Mouse (Mus musculus) right cerebral cortex, postnatal 36 days (tissue): ENCODE data around the gene Klhl3.
A peak's percentile ranks its signal among the peaks of the same experiment; 100 is the strongest.
"Not testable (repeated sequence)": the region's sequence is repeated elsewhere in the genome, so short reads cannot be mapped to it uniquely, and the experiment has no call there.

Experiments
- DNase-seq, 2 experiments: peaks; one replicate each; pipeline ENCODE4 v3.0.0; 2022; ENCODE audit warnings: low spot score in 2 of 2, mixed read lengths in 1 of 2

The Klhl3 gene

GRCm38 (mm10) chr13:58113061-58113900 lies at the start of gene Klhl3:
TSS of gene Klhl3 (minus strand) at chr13:58113592.
- DNase-seq = peak; percentile 85 to 86

- no peak for DNase-seq
Measured at GRCm38 (mm10) chr13:58160761-58161160, 47.4 kb upstream of the Klhl3 start.

DNA sequence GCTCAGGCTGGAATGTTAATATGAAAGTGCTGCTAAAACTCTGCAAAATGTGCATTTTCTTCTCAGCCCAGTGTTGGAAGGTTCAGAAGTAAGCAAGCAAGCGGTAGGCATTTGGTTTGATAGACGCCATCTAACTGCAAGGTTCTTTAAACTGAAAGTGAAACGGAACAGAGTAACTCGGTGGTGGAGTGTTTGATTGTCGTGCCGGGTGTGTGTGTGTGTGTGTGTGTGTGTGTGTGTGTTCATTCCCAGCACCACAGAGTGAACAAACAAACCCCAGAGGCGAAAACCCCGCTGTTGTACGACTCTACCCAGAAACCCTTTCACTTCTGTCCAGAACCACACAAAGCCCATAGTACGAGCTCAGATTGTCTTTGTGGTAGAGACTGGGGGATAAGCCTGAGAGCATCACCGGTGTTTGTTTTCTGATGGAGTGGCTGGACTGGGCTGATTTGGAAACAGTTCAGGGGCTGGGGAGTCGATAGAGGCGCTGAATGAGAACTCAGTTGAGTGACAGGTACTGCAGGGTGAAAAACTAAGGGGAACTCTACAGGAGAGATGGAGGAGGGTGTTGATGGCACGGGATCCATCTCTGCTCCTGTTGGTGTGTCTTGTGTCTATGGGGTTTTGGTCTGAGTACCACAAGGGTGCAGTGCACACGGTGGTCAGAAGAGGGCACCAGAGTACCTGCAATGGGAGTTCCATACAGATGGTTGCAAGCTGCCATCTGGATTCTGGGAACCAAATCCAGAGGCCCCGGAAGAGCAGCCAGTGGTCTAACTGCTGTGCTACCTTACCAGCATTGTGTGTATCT lies 44.9 kb upstream of the Klhl3 start:
- DNase-seq = peak; percentile 76 to 78

DNA sequence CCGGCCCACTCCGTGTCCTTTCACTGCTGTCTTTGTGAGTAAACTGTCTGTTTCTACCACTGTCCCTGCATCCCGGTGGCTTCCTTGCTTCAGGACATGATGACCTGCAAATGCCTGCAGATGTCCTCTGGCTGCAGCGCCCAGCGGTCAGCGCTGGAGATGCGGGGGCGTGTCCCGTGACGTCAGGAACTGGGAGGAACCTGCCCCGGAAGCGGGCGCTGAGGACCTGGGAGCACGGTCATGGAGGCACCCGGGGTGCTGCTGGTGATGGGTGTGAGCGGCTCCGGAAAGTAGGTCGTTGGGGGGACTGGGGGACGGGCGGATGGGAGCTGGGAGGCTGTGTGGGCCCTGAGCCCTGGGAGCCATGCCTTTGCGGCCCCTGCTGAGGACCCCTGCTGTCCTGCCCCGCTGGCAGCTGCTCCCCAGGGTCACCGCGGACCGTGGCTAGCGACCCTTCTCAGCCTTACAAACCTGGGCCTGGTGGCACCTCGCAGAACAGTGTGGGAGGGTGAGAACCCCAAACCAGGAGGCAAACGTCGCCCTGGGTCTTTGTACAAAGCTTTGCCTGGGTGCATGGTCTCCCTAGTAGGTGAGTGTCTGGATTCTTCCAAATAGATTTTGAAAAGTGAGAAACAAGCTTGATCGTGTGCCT lies 44.2 kb upstream of the Klhl3 start, which contains the start of gene Idnk:
Idnk (plus strand) TSS at position 203 of the 652 bp plus-strand sequence.
- peak; percentile 66 to 75 for DNase-seq

DNA sequence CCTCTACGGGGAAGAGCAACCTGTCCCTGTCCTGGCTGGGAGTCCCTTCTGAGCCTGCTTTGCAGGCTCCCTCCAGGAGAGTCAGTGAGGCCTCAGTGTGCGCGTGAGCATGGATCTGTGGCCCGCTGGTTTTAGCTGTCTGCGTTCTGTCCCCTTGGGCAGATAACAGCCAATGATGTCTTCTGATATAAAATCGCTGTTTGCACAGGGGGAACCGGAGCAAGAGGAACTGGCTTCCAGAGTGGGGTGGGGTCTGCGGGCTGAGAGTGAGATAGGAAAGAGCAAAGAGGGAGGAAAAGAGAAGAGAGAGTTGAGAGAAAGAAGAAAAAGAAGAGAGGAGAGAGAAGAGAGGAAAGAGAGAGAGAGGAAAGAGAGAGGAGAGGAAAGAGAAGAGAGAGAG lies 43.6 kb upstream of the Klhl3 start:
- no peak for DNase-seq

GRCm38 (mm10) chr13:58156031-58156430 lies 42.6 kb upstream of the Klhl3 start:
- no peak for DNase-seq

DNA sequence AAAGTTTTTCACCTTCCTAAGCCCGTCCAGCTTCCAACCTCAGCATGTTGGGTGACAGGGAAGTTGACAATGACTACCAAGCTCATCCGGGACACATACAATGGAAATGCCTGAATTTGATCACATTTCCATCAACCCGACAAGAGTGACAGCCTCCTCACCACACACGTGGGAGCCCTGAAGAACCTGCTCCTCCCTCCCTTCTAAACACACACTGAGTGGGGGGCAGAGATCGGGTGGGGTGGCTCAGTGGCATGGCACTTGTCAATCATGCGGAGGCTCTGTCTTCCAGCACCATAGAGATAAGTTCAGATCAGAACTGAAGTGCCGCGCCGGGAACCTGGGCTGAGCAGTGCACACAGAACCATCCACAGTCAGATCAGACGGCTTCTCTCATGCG lies 37.0 kb upstream of the Klhl3 start:
- no peak for DNase-seq

- DNase-seq = no peak
Measured at GRCm38 (mm10) chr13:58149629-58150028, 36.2 kb upstream of the Klhl3 start.

DNA sequence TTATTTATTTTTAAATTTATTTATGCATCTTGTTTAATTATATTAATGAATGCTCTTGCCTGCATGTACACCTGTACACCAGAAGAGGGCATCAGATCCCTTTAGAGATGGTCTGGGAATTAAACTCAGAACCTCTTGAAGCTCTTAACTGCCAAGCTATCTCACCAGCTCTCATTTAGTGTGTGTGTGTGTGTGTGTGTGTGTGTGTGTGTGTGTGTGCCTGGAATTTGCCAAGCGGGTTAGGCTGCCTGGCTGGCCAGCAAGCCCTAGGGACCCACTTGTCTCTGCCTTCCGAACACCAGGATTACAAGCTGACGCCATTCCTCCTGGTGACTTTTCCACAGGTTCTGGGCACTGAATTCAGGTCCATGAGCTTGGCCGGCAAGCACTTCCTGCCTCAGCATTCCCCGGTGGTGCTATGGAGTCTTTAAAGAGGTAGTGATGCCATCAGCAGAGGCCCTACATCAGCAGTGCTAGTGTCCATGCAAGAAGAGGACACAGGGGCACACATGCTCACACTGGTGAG lies 35.7 kb upstream of the Klhl3 start:
- DNase-seq = no peak

DNA sequence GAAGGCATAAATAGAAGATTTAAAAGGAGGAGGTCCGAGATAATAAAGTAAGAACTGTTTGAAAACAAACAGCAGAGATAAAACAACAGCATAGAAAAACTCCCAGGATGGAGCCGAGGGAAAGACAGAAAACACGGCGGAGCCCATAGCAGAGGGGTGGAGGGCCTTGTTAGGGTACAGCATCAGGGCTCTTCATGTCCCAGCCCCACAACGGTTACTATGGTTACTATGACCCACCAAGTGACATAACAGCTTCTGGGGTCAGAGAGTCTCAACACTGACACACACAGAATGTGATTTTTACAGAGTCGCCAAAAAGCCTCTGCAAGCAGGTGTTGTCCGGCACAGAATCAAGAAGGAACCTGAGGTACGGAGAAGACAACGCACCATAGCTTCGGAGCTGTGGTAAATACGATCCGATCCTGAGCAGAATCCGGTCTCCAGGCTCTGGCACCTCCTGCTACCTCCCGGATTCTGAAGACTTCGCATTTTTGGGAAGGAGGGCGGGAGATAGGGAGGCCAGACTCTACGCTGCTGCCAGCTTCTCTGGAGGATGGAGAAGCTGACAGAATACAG lies 35.0 kb upstream of the Klhl3 start:
- peak in 1 of 2 experiments; percentile 28 for DNase-seq

DNA sequence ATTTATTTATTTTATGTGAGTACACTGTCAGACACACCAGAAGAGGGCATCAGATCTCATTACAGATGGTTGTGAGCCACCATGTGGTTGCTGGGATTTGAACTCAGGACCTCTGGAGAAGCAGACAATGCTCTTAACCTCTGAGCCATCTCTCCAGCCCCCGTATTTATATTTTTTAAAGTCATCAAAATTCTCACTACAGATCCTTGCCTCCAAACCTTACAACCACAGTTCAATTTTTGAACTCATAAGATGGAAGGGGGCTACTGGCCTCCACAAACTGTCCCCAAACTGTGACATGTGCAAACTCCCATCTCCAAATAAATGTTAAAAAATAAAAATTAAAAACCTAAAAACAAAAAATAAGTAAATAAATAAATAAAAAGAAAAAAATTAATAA lies 34.4 kb upstream of the Klhl3 start:
- no peak for DNase-seq

GRCm38 (mm10) chr13:58146603-58147002 lies 33.2 kb upstream of the Klhl3 start:
- not testable (repeated sequence) for DNase-seq

GRCm38 (mm10) chr13:58131692-58132091 lies 18.3 kb upstream of the Klhl3 start:
- DNase-seq = no peak

DNA sequence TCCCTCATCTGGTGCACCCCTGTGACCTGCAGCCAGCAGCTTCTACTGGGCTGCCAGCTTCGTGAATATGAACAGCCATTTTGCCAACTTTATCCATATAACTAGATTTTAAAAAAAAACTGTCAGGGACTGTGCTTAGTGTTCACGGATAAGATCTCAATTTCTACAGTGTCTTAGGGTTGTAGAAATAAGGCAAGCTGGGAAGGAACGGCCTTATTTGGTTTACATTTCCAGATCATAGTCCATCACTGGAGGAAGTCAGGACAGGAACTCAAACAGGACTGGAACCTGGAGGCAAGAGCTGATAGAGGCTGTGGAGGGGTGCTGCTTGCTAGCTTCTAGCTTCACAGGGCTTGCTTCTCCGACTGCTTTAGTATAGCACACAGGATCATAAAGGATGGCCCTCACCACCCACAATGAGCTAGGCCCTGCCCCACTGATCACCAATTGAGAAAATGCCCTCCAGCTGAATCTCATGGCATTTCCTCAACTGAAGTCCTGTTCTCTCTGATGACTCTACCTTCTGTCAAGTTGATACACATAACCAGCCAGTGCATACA lies 16.4 kb upstream of the Klhl3 start:
- DNase-seq = no peak

GRCm38 (mm10) chr13:58128768-58129671 lies 15.6 kb upstream of the Klhl3 start:
- peak; percentile 95 for DNase-seq

- peak; percentile 88 to 90 for DNase-seq
Measured at GRCm38 (mm10) chr13:58128396-58128767, 15.0 kb upstream of the Klhl3 start, which contains the start of gene Hnrnpa0. TSS of gene Hnrnpa0 (minus strand) at chr13:58128556.

DNA sequence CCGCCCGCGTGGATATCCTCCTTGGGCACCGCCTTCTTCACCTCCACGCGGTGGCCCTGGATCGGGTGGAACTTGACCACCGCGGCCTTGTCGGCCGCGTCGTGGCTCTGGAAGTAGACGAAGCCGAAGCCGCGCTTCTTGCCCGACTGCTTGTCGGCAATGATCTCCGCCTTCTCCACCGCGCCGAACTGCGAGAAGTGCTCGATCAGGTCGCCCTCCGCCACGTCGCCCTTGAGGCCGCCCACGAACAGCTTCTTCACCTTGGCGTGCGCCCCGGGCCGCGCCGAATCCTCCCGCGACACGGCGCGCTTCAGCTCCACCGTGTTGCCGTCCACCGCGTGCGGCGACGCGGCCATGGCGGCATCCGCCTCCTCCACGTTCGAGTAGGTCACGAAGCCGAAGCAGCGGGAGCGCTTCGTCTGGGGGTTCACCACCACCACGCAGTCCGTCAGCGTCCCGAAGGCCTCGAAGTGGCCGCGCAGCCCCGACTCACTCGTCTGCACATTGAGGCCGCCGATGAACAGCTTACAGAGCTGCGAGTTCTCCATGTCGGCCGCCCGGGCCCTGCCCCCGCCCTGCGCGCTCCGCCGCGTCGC lies 14.5 kb upstream of the Klhl3 start:
- peak; percentile 54 to 68 for DNase-seq

DNA sequence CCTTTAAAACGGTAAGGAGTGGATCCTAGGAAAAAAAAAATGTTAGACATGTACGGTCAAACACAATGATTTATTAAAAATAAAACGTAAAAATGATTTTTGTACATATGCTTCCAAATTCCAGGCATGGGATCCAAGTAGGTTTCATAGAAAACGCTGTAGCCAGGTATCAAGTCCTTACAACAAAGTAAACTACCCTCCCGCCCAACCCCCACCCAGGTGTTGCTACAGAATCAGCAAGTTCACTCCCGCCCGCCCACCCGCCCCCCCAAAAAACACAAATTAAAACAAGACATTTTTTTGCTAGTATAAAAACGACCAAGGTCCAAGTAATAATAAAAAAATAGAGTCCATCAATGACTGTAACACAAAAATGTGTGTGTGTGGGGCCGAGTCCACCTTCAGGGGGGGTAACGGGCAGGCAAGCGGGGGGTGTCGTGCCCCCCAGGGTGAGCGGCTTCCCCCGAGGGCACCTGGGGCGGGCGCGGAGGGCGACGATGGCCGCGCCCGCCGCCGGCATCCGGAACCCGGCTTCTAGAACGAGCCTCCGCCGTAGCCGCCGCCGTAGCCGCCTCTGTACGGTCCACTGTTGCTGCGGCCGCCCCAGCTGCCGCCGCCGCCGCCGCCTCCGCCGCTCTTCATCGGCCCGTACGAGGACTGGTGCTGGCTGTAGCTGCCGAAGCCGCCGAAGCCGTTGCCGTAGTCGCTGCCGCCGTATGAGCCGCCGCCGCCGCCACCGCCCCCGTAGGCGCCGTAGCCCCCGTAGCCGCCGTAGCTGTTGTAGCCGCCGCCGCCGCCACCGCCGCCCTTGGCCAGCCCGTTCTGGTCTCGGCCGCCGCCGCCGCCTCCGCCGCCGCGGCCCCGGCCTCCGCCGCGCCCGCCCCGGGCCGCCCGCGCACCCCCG lies 13.7 kb upstream of the Klhl3 start:
- no peak for DNase-seq

DNA sequence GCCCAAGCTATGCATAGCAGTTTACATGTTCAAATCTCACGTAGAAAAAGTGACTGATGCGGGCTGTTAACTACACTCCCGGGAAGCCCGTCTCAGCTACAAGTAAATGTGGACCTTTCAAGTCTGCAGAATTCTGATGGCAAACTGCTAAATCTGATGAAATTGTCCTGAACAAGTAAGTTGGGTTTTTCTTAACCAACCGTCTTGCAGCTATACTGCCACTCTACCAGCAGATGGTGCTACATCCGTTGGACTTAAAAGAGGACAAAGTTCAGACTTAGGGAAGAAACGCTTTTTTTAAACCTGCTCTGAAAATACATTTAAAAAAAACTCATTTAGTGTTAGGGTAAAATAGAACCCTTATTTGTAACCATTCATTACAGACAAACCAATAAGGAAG lies 12.7 kb upstream of the Klhl3 start:
- DNase-seq = no peak
